Mouse (Mus musculus) bone marrow macrophage, adult 2 months (primary cell): Measurements from ENCODE around the gene Slc22a12.

Source experiments
- CTCF ChIP-seq: IDR thresholded peaks from 2 replicates; pipeline ENCODE4 v1.5.1; 2012; ENCODE audit warnings: low read depth, mild to moderate bottlenecking, low read length, moderate library complexity
- POLR2A ChIP-seq: IDR thresholded peaks from 2 replicates; pipeline ENCODE4 v1.6.1; 2012; ENCODE audit warnings: mild to moderate bottlenecking, low read depth, low read length, borderline replicate concordance

GRCm38 (mm10) chr19:6553174-6553573 is 10.3 kb upstream of the Slc22a12 start:
- TF ChIP-seq POLR2A (no peak), CTCF (no peak)
